Mouse (Mus musculus): ENCODE results near the gene Tmem247.

DNA sequence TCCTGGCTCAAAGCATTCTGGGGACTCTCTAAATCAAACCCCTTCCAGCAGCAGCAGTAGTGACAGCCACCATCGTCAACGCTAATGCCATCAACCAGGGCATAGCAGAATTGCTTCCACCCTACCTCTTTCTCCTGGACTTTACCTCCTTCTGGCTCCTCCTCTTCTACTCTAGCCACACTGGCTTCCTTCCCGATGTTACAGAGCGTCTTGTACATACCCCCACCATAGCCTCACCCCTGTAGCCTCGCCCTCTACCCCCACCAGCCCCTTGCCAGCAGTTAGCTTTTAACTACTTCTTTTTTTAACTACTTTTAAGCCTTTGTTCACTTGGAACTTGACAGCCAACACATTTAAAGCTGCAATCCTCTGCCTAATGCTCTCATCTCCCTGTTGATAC lies 17.3 kb upstream of the Tmem247 start:
- TF ChIP-seq EP300 (IDR thresholded peaks at IDR 0.05; ENCODE audit: low read depth) (no peak), CTCF (IDR thresholded peaks at IDR 0.05; ENCODE audit: low read depth) (no peak)
